In the genomic region with DNA sequence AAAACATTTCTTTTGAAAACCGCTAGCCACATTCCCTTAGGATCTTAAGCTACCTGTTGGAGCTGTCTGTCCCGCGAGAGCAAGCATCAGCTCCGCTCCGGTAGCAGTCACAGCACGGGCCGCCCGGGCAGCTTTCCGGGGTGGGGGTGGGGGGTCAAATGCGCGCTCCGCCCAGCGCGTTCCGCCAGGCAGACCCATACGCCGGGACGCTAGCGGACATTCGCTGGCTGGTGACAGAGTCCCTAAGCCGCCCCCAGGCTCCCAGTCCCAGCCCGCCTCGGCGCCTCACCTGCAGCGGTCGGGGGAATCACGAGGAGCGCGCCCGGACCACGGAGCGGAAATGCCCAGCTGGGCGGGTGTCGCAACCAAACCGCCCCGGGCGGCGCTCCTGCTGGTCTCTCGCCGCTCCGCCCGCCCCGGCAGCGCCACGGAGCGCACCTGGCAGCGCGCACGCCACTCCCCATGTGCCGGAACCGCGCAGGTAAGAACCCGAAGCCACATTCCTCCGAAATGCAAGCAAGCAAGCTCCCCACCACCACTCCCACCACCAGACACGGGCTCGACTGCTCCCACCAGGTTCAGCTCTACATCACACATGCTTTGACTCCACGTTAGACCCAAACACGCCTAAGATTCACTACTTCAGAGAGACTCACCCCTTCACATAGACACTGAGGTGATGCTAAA, we compare ENCODE assay signal across 1 mouse cellular context.
TF ChIP-seq lines count a peak whose summit lies in the region.

No protein-coding gene starts in this region.

TF ChIP-seq in MEL, 35 proteins besides CTCF, POLR2A, EP300 and RAD21 (continued from another document):
- peak; percentile 62; the same call in 1 of the 2 replicates for TF ChIP-seq MYC (IDR thresholded peaks at IDR 0.05; ENCODE audit: low read depth, low read length)
- TF ChIP-seq SIN3A (IDR thresholded peaks at IDR 0.05; ENCODE audit: low read length): 0 out of 2 replicates have a peak, but pooled peaks have one; percentile 28
- no peak for TF ChIP-seq ZNF384 (IDR thresholded peaks at IDR 0.05; ENCODE audit: low read depth, low read length)
